8 mouse cellular contexts compared by ENCODE assay signal in genomic region chr5:110808821-110809666, GRCm38 (mm10). TPM values are rescaled to one million over a fixed set of nuclear protein-coding genes. Genes with fewer than 3 reads are reported as not detected.
A peak's percentile ranks its signal among the peaks of the same experiment; 100 is the strongest.
DNase-seq lines count a peak whose midpoint lies in the region; ATAC-seq and TF ChIP-seq lines count a peak whose summit lies in the region.

No protein-coding gene starts in this region.

- ATAC-seq in erythroblast, adult 5-6 weeks (replicated peaks; ENCODE audit: low FRiP score, poor library complexity, severe bottlenecking), result no peak
- ATAC-seq in embryonic facial prominence, embryonic 12.5 days (ENCODE audit: insufficient number of reproducible peaks, insufficient read depth, low FRiP score, low TSS enrichment), result no peak
- 0 out of 2 replicates have a peak, but pooled peaks have one; percentile 7 for ATAC-seq in limb, embryonic 12.5 days (ENCODE audit: insufficient number of reproducible peaks, insufficient read depth, low FRiP score, low TSS enrichment, low read depth)
- ATAC-seq in midbrain, postnatal 0 days (ENCODE audit: low FRiP score), result no peak

- peak overlapping the region; percentile 90 for H3K27ac ChIP-seq in embryonic facial prominence, embryonic 12.5 days
- peak overlapping the region; percentile 88 for H3K27ac ChIP-seq in limb, embryonic 12.5 days
- peak overlapping the region; percentile 77 for H3K27ac ChIP-seq in midbrain, postnatal 0 days (ENCODE audit: low read depth, low read length)

- H3K36me3 ChIP-seq in erythroblast, embryonic 14.5 days (ENCODE audit: control insufficient read depth), result peaks cover 39% of the 10 kb centered on the region
- peaks cover 23% of the 10 kb centered on the region; the same call in 1 of the 2 replicates for H3K36me3 ChIP-seq in embryonic facial prominence, embryonic 12.5 days
- H3K36me3 ChIP-seq in limb, embryonic 12.5 days, result peaks cover 32% of the 10 kb centered on the region
- H3K36me3 ChIP-seq in midbrain, postnatal 0 days (ENCODE audit: insufficient read depth, low read length), result 0 out of 2 replicates have a peak, but pooled peaks cover 3% of the 10 kb centered on the region

- peak; percentile 37 for DNase-seq in Muller cell, postnatal 12 days (ENCODE audit: inconsistent ontology term)
- DNase-seq in heart, postnatal 4 days, result peak; percentile 43
- DNase-seq in midbrain, postnatal 0 days (ENCODE audit: low spot score), result no peak
- DNase-seq in right cerebral cortex, postnatal 4 days, result no peak

- TF ChIP-seq CTCF in midbrain, postnatal 0 days (IDR thresholded peaks at IDR 0.05), result no peak

- WGBS in embryonic facial prominence, embryonic 12.5 days, result 1% methylated on average over 27 of the region's 27 CpGs
- WGBS in limb, embryonic 12.5 days, result 2% methylated on average over 27 of the region's 27 CpGs
- WGBS in midbrain, postnatal 0 days, result 2% methylated on average over 27 of the region's 27 CpGs

- no peaks in the 10 kb centered on the region for H3K27me3 ChIP-seq in erythroblast, embryonic 14.5 days (ENCODE audit: control insufficient read depth)
- H3K27me3 ChIP-seq in embryonic facial prominence, embryonic 12.5 days, result no peaks in the 10 kb centered on the region
- H3K27me3 ChIP-seq in limb, embryonic 12.5 days, result no peaks in the 10 kb centered on the region
- H3K27me3 ChIP-seq in midbrain, postnatal 0 days (ENCODE audit: insufficient read depth, low read length), result no peaks in the 10 kb centered on the region

- H3K4me3 ChIP-seq in erythroblast, embryonic 14.5 days (replicated peaks), result peak overlapping the region; percentile 93
- peak overlapping the region; percentile 97 for H3K4me3 ChIP-seq in embryonic facial prominence, embryonic 12.5 days
- H3K4me3 ChIP-seq in limb, embryonic 12.5 days (replicated peaks), result peak overlapping the region; percentile 98
- peak overlapping the region; percentile 92 for H3K4me3 ChIP-seq in midbrain, postnatal 0 days (ENCODE audit: low read depth, low read length)

- H3K4me1 ChIP-seq in erythroblast, embryonic 14.5 days (ENCODE audit: control insufficient read depth), result peaks cover 67% of the 10 kb centered on the region
- peaks cover 36% of the 10 kb centered on the region for H3K4me1 ChIP-seq in embryonic facial prominence, embryonic 12.5 days
- H3K4me1 ChIP-seq in limb, embryonic 12.5 days (replicated peaks), result peaks cover 33% of the 10 kb centered on the region
- H3K4me1 ChIP-seq in midbrain, postnatal 0 days (ENCODE audit: insufficient read depth, low read length), result peaks cover 5% of the 10 kb centered on the region; the same call in 1 of the 2 replicates

- H3K4me2 ChIP-seq in embryonic facial prominence, embryonic 12.5 days (replicated peaks), result peak overlapping the region; percentile 93
- peak overlapping the region; percentile 99 for H3K4me2 ChIP-seq in limb, embryonic 12.5 days
- peak overlapping the region; percentile 99 for H3K4me2 ChIP-seq in midbrain, postnatal 0 days (ENCODE audit: low read depth, low read length, poor library complexity, severe bottlenecking)

- no peaks in the 10 kb centered on the region for H3K9me3 ChIP-seq in erythroblast, embryonic 14.5 days (ENCODE audit: control insufficient read depth, low read length)
- no peaks in the 10 kb centered on the region for H3K9me3 ChIP-seq in embryonic facial prominence, embryonic 12.5 days
- no peaks in the 10 kb centered on the region for H3K9me3 ChIP-seq in limb, embryonic 12.5 days
- no peaks in the 10 kb centered on the region for H3K9me3 ChIP-seq in midbrain, postnatal 0 days (ENCODE audit: low read length)

- peak overlapping the region; percentile 98 for H3K9ac ChIP-seq in embryonic facial prominence, embryonic 12.5 days
- peak overlapping the region; percentile 98 for H3K9ac ChIP-seq in limb, embryonic 12.5 days (replicated peaks)
- H3K9ac ChIP-seq in midbrain, postnatal 0 days (replicated peaks; ENCODE audit: low read length, poor library complexity, severe bottlenecking), result peak overlapping the region; percentile 88

RNA-seq across cellular contexts. Expression of gene Ulk1, which starts 0.9 kb away (rescaled TPM):
- polyA plus RNA-seq in erythroblast, embryonic 14.5 days (2012), result 17.0 and 20.3 TPM in 2 replicates
- 282 and 363 TPM in 2 replicates for total RNA-seq in erythroblast, adult 5-6 weeks (2015; ENCODE audit: low replicate concordance)
- 327 and 394 TPM in 2 replicates for total RNA-seq in erythroblast, adult 5-6 weeks (2017; ENCODE audit: low replicate concordance)
- polyA plus RNA-seq in embryonic facial prominence, embryonic 12.5 days (2016; fragmentation: Nextera tagmentation; extraction: Ambion mirVana), result 26.5 and 28.1 TPM in 2 replicates
- 10 to 100 TPM; 49.8 to 51.1 TPM for total RNA-seq in heart, postnatal 4 days (2021)
- 28.2 and 29.6 TPM in 2 replicates for polyA plus RNA-seq in limb, embryonic 12.5 days (2016; fragmentation: Nextera tagmentation; extraction: Ambion mirVana)
- 69.8 and 75.4 TPM in 2 replicates for total RNA-seq in midbrain, postnatal 0 days (2014; rRNA removed)
- polyA plus RNA-seq in midbrain, postnatal 0 days (2015; fragmentation: Nextera tagmentation; extraction: Ambion mirVana), result 17.8 and 21.1 TPM in 2 replicates

RNA-seq across cellular contexts. Expression of gene Pus1, which starts 28.6 kb away (rescaled TPM):
- 3.1 and 3.7 TPM in 2 replicates for polyA plus RNA-seq in erythroblast, embryonic 14.5 days (2012)
- total RNA-seq in erythroblast, adult 5-6 weeks (2015; ENCODE audit: low replicate concordance), result 2.1 and 6.7 TPM in 2 replicates
- 5.6 and 12.4 TPM in 2 replicates for total RNA-seq in erythroblast, adult 5-6 weeks (2017; ENCODE audit: low replicate concordance)
- polyA plus RNA-seq in embryonic facial prominence, embryonic 12.5 days (2016; fragmentation: Nextera tagmentation; extraction: Ambion mirVana), result 31.0 and 31.3 TPM in 2 replicates
- 10 to 100 TPM; 23.4 to 25.6 TPM for total RNA-seq in heart, postnatal 4 days (2021)
- 31.5 and 35.5 TPM in 2 replicates for polyA plus RNA-seq in limb, embryonic 12.5 days (2016; fragmentation: Nextera tagmentation; extraction: Ambion mirVana)
- total RNA-seq in midbrain, postnatal 0 days (2014; rRNA removed), result 10.4 and 11.6 TPM in 2 replicates
- polyA plus RNA-seq in midbrain, postnatal 0 days (2015; fragmentation: Nextera tagmentation; extraction: Ambion mirVana), result 16.3 and 17.5 TPM in 2 replicates

RNA-seq across cellular contexts. Expression of gene Hscb, which starts 30.5 kb away (rescaled TPM):
- 19.1 and 22.4 TPM in 2 replicates for polyA plus RNA-seq in erythroblast, embryonic 14.5 days (2012)
- 121 and 159 TPM in 2 replicates for total RNA-seq in erythroblast, adult 5-6 weeks (2015; ENCODE audit: low replicate concordance)
- total RNA-seq in erythroblast, adult 5-6 weeks (2017; ENCODE audit: low replicate concordance), result 133 and 153 TPM in 2 replicates
- 27.1 and 31.3 TPM in 2 replicates for polyA plus RNA-seq in embryonic facial prominence, embryonic 12.5 days (2016; fragmentation: Nextera tagmentation; extraction: Ambion mirVana)
- 10 to 100 TPM; 12.4 to 13.1 TPM for total RNA-seq in heart, postnatal 4 days (2021)
- polyA plus RNA-seq in limb, embryonic 12.5 days (2016; fragmentation: Nextera tagmentation; extraction: Ambion mirVana), result 30.9 and 33.9 TPM in 2 replicates
- 9.6 and 13.4 TPM in 2 replicates for total RNA-seq in midbrain, postnatal 0 days (2014; rRNA removed)
- 9.2 and 9.8 TPM in 2 replicates for polyA plus RNA-seq in midbrain, postnatal 0 days (2015; fragmentation: Nextera tagmentation; extraction: Ambion mirVana)

RNA-seq across cellular contexts. Expression of gene Chek2, which starts 30.7 kb away (rescaled TPM):
- 0.50 and 0.52 TPM in 2 replicates for polyA plus RNA-seq in erythroblast, embryonic 14.5 days (2012)
- 70.4 and 71.9 TPM in 2 replicates for total RNA-seq in erythroblast, adult 5-6 weeks (2015; ENCODE audit: low replicate concordance)
- total RNA-seq in erythroblast, adult 5-6 weeks (2017; ENCODE audit: low replicate concordance), result 86.9 and 122 TPM in 2 replicates
- 26.7 and 30.2 TPM in 2 replicates for polyA plus RNA-seq in embryonic facial prominence, embryonic 12.5 days (2016; fragmentation: Nextera tagmentation; extraction: Ambion mirVana)
- 1 to 10 TPM; 5.9 to 6.4 TPM for total RNA-seq in heart, postnatal 4 days (2021)
- polyA plus RNA-seq in limb, embryonic 12.5 days (2016; fragmentation: Nextera tagmentation; extraction: Ambion mirVana), result 30.9 and 32.6 TPM in 2 replicates
- 3.2 and 27.2 TPM in 2 replicates for total RNA-seq in midbrain, postnatal 0 days (2014; rRNA removed)
- 1.9 and 2.6 TPM in 2 replicates for polyA plus RNA-seq in midbrain, postnatal 0 days (2015; fragmentation: Nextera tagmentation; extraction: Ambion mirVana)

RNA-seq across cellular contexts. Expression of gene Ep400, which starts 38.5 kb away (rescaled TPM):
- 4.0 and 6.5 TPM in 2 replicates for polyA plus RNA-seq in erythroblast, embryonic 14.5 days (2012)
- total RNA-seq in erythroblast, adult 5-6 weeks (2015; ENCODE audit: low replicate concordance), result 219 and 273 TPM in 2 replicates
- 224 and 225 TPM in 2 replicates for total RNA-seq in erythroblast, adult 5-6 weeks (2017; ENCODE audit: low replicate concordance)
- polyA plus RNA-seq in embryonic facial prominence, embryonic 12.5 days (2016; fragmentation: Nextera tagmentation; extraction: Ambion mirVana), result 50.5 and 51.9 TPM in 2 replicates
- 10 to 100 TPM; 64.1 to 67.5 TPM for total RNA-seq in heart, postnatal 4 days (2021)
- 42.6 and 50.1 TPM in 2 replicates for polyA plus RNA-seq in limb, embryonic 12.5 days (2016; fragmentation: Nextera tagmentation; extraction: Ambion mirVana)
- total RNA-seq in midbrain, postnatal 0 days (2014; rRNA removed), result 67.2 and 72.1 TPM in 2 replicates
- polyA plus RNA-seq in midbrain, postnatal 0 days (2015; fragmentation: Nextera tagmentation; extraction: Ambion mirVana), result 27.7 and 38.5 TPM in 2 replicates

Comparison
In these comparisons a context has a peak if more than half of its experiments do, and no peak if none do; other contexts are left out.
1. DNase-seq: peak in Muller cell, postnatal 12 days (single experiment) and heart, postnatal 4 days (single experiment); none in midbrain, postnatal 0 days (single experiment) and right cerebral cortex, postnatal 4 days (single experiment).
2. Peak in every context shown above with its lines, with median percentiles within 50 percentile points of each other: H3K4me3 ChIP-seq, H3K27ac ChIP-seq, H3K4me2 ChIP-seq and H3K9ac ChIP-seq.